Mouse (Mus musculus) megakaryocyte-erythroid progenitor cell, adult 5 weeks (primary cell): Measurements from ENCODE around the gene Fbxl19. TPM values are rescaled to one million over a fixed set of nuclear protein-coding genes. Genes with fewer than 3 reads are reported as not detected.

ENCODE experiments used
- polyA plus RNA-seq: library from polyadenylated mRNA; stranded (reverse); fragments of >175 nt; gene quantifications from 2 replicates; pipeline ENCODE4 v1.2.3, GENCODE M21; 2012

The Fbxl19 gene
- 85.5 and 100 TPM in 2 replicates for polyA plus RNA-seq

GRCm38 (mm10) chr7:127744366-127745045, at the start of gene Fbxl19:
Fbxl19 (plus strand) TSS chr7:127744543.

DNA sequence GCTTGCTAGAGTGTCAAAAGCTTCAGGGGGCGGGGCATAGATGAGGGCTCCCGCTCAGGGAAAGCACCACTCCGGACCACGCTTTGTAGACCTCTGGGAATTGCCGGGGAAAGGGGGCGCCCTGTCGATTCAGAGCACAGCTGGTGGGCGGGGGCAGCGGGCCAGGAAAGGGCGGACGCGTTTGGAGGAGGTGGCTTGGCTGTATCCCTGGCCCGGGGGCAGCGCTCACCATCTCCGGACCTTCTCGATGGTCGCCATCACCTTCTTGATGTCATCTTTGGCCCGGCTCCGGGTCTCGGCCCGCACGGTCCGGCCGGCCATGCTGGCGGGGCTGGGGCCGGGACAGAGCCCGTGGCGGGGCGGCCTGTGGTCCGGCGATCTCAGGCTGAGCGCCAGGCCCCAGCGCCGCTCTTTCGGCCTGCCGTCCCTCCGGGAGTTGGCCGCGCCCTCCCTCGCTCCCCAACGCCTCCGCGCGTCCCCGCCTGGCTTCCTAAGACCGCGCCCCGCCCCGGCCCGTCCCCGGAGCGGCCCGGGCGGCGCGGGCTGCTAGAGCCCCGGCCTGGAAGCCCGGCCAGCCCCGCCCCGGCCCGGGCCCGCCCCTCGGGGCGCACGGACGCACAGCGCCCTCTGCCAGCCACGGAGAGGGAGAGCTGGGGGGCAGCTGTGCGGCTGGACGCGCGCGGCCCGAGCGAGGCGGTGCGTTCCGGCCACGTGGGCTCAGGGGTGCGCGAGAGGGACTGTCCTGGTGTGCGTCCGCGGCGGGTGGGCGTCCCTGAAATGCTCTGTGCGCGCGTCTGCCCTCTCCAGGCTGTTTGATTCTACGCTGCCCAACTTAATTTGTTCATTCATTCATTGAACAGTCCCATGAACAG, 35.9 kb upstream of the Fbxl19 start, which contains the start of gene Bcl7c:
Gene Bcl7c (minus strand): TSS at position 727 of the 872 bp plus-strand sequence.

GRCm38 (mm10) chr7:127712461-127713385, 31.6 kb upstream of the Fbxl19 start, which contains the start of gene Ctf1:
Ctf1 (plus strand) TSS chr7:127712736.

GRCm38 (mm10) chr7:127732066-127732465, 12.3 kb upstream of the Fbxl19 start, which contains the start of gene Ctf2:
Ctf2 (minus strand) TSS chr7:127732166.

DNA sequence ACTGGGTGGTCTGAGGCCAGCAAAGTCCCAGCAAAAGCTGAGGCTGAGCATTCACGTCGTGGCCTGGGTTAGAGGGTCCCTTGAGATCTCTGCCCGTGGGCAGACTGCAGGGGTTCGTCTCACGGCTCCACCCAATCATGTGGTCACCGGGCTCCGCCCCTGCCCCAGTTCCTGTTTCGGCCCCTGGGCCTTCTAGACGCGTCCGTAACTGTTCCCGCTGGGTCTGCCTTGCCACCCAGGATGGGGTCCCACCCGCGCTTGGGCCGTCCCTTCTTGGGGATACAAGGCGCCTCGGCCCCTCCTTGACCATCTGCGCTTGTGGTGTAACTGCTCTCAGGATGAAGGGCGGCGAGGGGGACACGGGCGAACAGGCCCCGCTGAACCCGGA, 25.3 kb downstream of the Fbxl19 start, which contains the start of gene Orai3:
Gene Orai3 (plus strand): TSS at position 165 of the 388 bp plus-strand sequence.

GRCm38 (mm10) chr7:127776426-127776825, 32.1 kb downstream of the Fbxl19 start, which contains the start of gene Setd1a:
Setd1a (plus strand) TSS chr7:127776670.

GRCm38 (mm10) chr7:127785308-127785707, 41.0 kb downstream of the Fbxl19 start, which contains the start of gene Gm49388:
Gm49388 (plus strand) TSS chr7:127785608.

GRCm38 (mm10) chr7:127800435-127801009, 56.2 kb downstream of the Fbxl19 start, which contains the start of gene Hsd3b7:
Hsd3b7 (plus strand) TSS chr7:127800604.

Other genes starting within 250 kb of the Fbxl19 start
- gene Srcap, start 232.6 kb upstream of the Fbxl19 start, polyA plus RNA-seq: 35.3 and 51.2 TPM in 2 replicates
- gene Gm42715, start 225.0 kb upstream of the Fbxl19 start, polyA plus RNA-seq: 30.8 and 43.6 TPM in 2 replicates
- 1.3 and 2.0 TPM in 2 replicates for gene Tmem265, start 183.2 kb upstream of the Fbxl19 start, polyA plus RNA-seq
- gene Phkg2, start 171.2 kb upstream of the Fbxl19 start, polyA plus RNA-seq: 75.3 and 94.9 TPM in 2 replicates
- 2.8 and 5.3 TPM in 2 replicates for gene Ccdc189, start 155.9 kb upstream of the Fbxl19 start, polyA plus RNA-seq
- gene Rnf40, start 155.8 kb upstream of the Fbxl19 start, polyA plus RNA-seq: 51.4 and 68.4 TPM in 2 replicates
- gene Zfp629, start 128.7 kb upstream of the Fbxl19 start, polyA plus RNA-seq: 22.5 and 24.1 TPM in 2 replicates
- gene Bcl7c, start 35.6 kb upstream of the Fbxl19 start, polyA plus RNA-seq: 698 and 704 TPM in 2 replicates
- 2.2 and 3.6 TPM in 2 replicates for gene Ctf1, start 31.8 kb upstream of the Fbxl19 start, polyA plus RNA-seq
- not detected in 2 replicates for gene Ctf2, start 12.4 kb upstream of the Fbxl19 start, polyA plus RNA-seq
- gene Orai3, start 25.3 kb downstream of the Fbxl19 start, polyA plus RNA-seq: 31.0 and 41.1 TPM in 2 replicates
- gene Setd1a, start 32.1 kb downstream of the Fbxl19 start, polyA plus RNA-seq: 84.7 and 110 TPM in 2 replicates
- 9.3 and 20.1 TPM in 2 replicates for gene Gm49388, start 41.1 kb downstream of the Fbxl19 start, polyA plus RNA-seq
- 21.4 and 28.9 TPM in 2 replicates for gene Hsd3b7, start 56.1 kb downstream of the Fbxl19 start, polyA plus RNA-seq
- 83.0 and 121 TPM in 2 replicates for gene Stx4a, start 79.8 kb downstream of the Fbxl19 start, polyA plus RNA-seq
- 0.48 and 0.63 TPM in 2 replicates for gene Stx1b, start 80.0 kb downstream of the Fbxl19 start, polyA plus RNA-seq
- gene Zfp646, start 131.7 kb downstream of the Fbxl19 start, polyA plus RNA-seq: 26.8 and 27.4 TPM in 2 replicates
- gene Zfp668, start 132.3 kb downstream of the Fbxl19 start, polyA plus RNA-seq: 31.0 and 36.1 TPM in 2 replicates
- gene Prss53, start 146.4 kb downstream of the Fbxl19 start, polyA plus RNA-seq: 1.1 and 1.2 TPM in 2 replicates
- gene Gm21974, start 150.9 kb downstream of the Fbxl19 start, polyA plus RNA-seq: not detected in 2 replicates
- 27.6 and 36.5 TPM in 2 replicates for gene Vkorc1, start 151.1 kb downstream of the Fbxl19 start, polyA plus RNA-seq
- 187 and 224 TPM in 2 replicates for gene Bckdk, start 159.5 kb downstream of the Fbxl19 start, polyA plus RNA-seq
- gene Kat8, start 168.0 kb downstream of the Fbxl19 start, polyA plus RNA-seq: 5.7 and 7.0 TPM in 2 replicates
- 0.06 TPM in 1 of 2 replicates, not detected in the other for gene Prss8, start 185.6 kb downstream of the Fbxl19 start, polyA plus RNA-seq
- gene Prss36, start 202.2 kb downstream of the Fbxl19 start, polyA plus RNA-seq: 6.6 and 6.7 TPM in 2 replicates
- gene Fus, start 222.9 kb downstream of the Fbxl19 start, polyA plus RNA-seq: 438 and 762 TPM in 2 replicates
- gene Pycard, start 249.3 kb downstream of the Fbxl19 start, polyA plus RNA-seq: 17.0 and 20.0 TPM in 2 replicates